Mouse (Mus musculus) C3H10T1/2 (cell line): ENCODE measurements around the gene Zswim8. TPM values are rescaled to one million over a fixed set of nuclear protein-coding genes. Genes with fewer than 3 reads are reported as not detected.

ENCODE experiments used
- polyA plus RNA-seq, 2 experiments: library from polyadenylated mRNA; unstranded; fragments of >200 nt; fragmentation: generic; extraction: Trizol; gene quantifications; one replicate each; pipeline ENCODE4 v1.2.1; 2012; ENCODE audit warnings: missing spikeins in 2 of 2

Gene Zswim8
- 10 to 100 TPM; 45.1 to 90.8 TPM for polyA plus RNA-seq

GRCm38 (mm10) chr14:20707201-20708190, at the start of gene Zswim8:
Gene Zswim8, plus strand, starts transcription at chr14:20707552.

DNA sequence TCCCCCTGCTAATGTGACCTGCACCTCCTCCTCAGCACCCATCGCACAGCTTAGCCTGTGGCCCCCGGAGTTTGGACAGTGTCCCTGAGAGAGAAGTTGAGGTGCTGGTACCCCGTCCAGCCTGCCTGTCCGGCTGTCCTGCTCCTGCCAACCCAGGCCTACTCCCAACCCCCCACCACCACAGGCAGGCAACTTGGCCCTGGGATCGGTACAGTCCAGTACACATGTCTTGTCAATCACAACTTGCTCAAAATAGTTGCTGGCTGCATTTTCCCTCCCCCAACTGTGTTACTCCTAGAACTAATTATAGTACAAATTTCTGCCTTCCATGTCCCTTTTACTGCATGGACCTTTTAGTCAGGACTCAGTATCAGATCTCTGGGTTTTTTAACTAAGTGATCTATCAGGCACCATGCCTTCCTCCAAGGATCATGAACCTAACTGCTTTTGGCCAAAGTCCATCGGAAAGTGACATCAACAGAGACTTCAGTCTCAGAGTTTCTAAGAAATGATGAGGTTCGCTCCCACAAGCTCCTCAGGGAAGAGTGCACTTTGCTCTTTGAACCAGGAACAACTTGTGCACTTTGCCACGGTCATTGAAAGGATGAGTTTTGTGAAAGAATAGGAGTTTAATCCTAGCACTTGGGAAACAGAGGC, 39.1 kb upstream of the Zswim8 start, which contains the start of gene Synpo2l:
Synpo2l (minus strand) TSS at position 201 of the 657 bp plus-strand sequence.

GRCm38 (mm10) chr14:20674064-20674833, 33.1 kb upstream of the Zswim8 start, which contains the start of gene Sec24c:
Gene Sec24c, plus strand, starts transcription at chr14:20674308.

GRCm38 (mm10) chr14:20694884-20695760, 12.2 kb upstream of the Zswim8 start, which contains the start of gene Fut11:
Gene Fut11, plus strand, starts transcription at chr14:20694968.

DNA sequence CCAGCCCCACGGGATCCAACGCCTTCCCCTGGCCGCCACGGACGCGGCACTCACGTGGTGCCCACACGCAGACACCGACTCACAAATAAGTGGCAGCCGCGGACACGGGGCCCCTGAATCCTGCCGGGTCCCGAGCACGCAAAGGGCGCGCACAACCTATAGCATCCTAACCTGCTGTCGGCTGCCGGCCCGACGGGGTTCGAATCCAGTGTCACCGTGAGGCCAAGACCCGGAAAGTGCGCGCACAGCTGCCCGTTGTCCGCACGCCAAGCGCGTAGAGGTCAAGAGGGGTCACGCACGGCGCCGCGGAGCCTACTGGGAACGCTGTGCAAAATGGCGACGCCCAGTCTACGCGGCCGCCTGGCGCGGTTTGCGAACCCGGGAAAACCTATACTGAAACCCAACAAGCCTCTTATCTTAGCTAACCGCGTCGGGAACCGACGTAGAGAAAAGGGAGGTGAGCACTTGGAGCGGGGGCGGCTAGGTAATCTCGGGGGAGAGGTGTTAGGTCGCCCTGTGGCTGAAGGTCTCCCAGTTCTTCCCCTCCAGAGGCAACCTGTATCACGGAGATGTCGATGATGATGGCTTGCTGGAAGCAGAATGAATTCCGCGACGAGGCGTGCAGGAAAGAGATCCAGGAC, 4.5 kb upstream of the Zswim8 start, which contains the start of gene Chchd1:
Chchd1 (plus strand) TSS at position 266 of the 641 bp plus-strand sequence.

GRCm38 (mm10) chr14:20733952-20734774, 26.8 kb downstream of the Zswim8 start, which contains the start of gene Ndst2:
Gene Ndst2, minus strand, starts transcription at chr14:20734562.

Other genes starting within 250 kb of the Zswim8 start
- gene Anxa7, start 227.4 kb upstream of the Zswim8 start, polyA plus RNA-seq, result 10 to 100 TPM; 17.3 to 62.4 TPM
- under 1 TPM in 1 of 2 experiments, not detected in 1; 0.26 TPM for gene Mss51, start 210.7 kb upstream of the Zswim8 start, polyA plus RNA-seq
- 10 to 100 TPM in 1 of 2 experiments, 1 to 10 TPM in 1; 2.9 to 17.3 TPM for gene Ppp3cb, start 161.0 kb upstream of the Zswim8 start, polyA plus RNA-seq
- gene Usp54, start 66.5 kb upstream of the Zswim8 start, polyA plus RNA-seq, result 1 to 10 TPM in 1 of 2 experiments, under 1 TPM in 1; 0.39 to 4.7 TPM
- under 1 TPM; 0.07 to 0.22 TPM for gene Myoz1, start 51.0 kb upstream of the Zswim8 start, polyA plus RNA-seq
- under 1 TPM; 0.05 to 0.26 TPM for gene Synpo2l, start 39.2 kb upstream of the Zswim8 start, polyA plus RNA-seq
- 10 to 100 TPM; 12.6 to 57.0 TPM for gene Sec24c, start 33.2 kb upstream of the Zswim8 start, polyA plus RNA-seq
- 1 to 10 TPM; 1.3 to 5.5 TPM for gene Fut11, start 12.6 kb upstream of the Zswim8 start, polyA plus RNA-seq
- 100 to 1,000 TPM in 1 of 2 experiments, 10 to 100 TPM in 1; 95.4 to 107 TPM for gene Chchd1, start 4.5 kb upstream of the Zswim8 start, polyA plus RNA-seq
- 10 to 100 TPM; 12.6 to 24.0 TPM for gene Ndst2, start 27.0 kb downstream of the Zswim8 start, polyA plus RNA-seq
- 10 to 100 TPM in 1 of 2 experiments, 1 to 10 TPM in 1; 8.7 to 52.0 TPM for gene Camk2g, start 86.5 kb downstream of the Zswim8 start, polyA plus RNA-seq
- gene Plau, start 129.1 kb downstream of the Zswim8 start, polyA plus RNA-seq, result 10 to 100 TPM in 1 of 2 experiments, 1 to 10 TPM in 1; 1.1 to 15.2 TPM
- 10 to 100 TPM in 1 of 2 experiments, 1 to 10 TPM in 1; 3.7 to 84.4 TPM for gene Vcl, start 221.8 kb downstream of the Zswim8 start, polyA plus RNA-seq